9 mouse cellular contexts compared by ENCODE assay signal in genomic region chr6:124863658-124864298, GRCm38 (mm10). TPM values are rescaled to one million over a fixed set of nuclear protein-coding genes. Genes with fewer than 3 reads are reported as not detected.
DNase-seq lines count a peak whose midpoint lies in the region; ATAC-seq lines count a peak whose summit lies in the region.
"Had no signal": no experiment of that assay in that cellular context is flagged by ENCODE, and none has a peak within 500 bp of the region (broad histone marks: within the 10 kb centered on the region; RNA-seq: fewer than 3 reads in every experiment).

Gene Gpr162 (minus strand): TSS chr6:124863983.

- H3K9ac ChIP-seq in kidney, embryonic 14.5 days (ENCODE audit: low read depth, low read length): peak within 1 kb of the TSS; percentile 65
- peak within 1 kb of the TSS; percentile 92 for H3K9ac ChIP-seq in midbrain, embryonic 15.5 days

- no peak within 1 kb of the TSS for H3K27ac ChIP-seq in kidney, embryonic 14.5 days (ENCODE audit: low read depth, low read length)
- H3K27ac ChIP-seq in midbrain, embryonic 15.5 days: peak within 1 kb of the TSS; percentile 97

- H3K27me3 ChIP-seq in kidney, embryonic 14.5 days (ENCODE audit: control insufficient read depth, insufficient read depth, low read length): peaks cover 6% of the 10 kb centered on the region
- H3K27me3 ChIP-seq in midbrain, embryonic 15.5 days (replicated peaks): no peaks in the 10 kb centered on the region

- H3K4me1 ChIP-seq in kidney, embryonic 14.5 days (ENCODE audit: control insufficient read depth, insufficient read depth, low read length): peaks cover 21% of the 10 kb centered on the region
- H3K4me1 ChIP-seq in midbrain, embryonic 15.5 days: peaks cover 68% of the 10 kb centered on the region

- no peaks in the 10 kb centered on the region for H3K9me3 ChIP-seq in kidney, embryonic 14.5 days (ENCODE audit: control insufficient read depth, low read length)
- no peaks in the 10 kb centered on the region for H3K9me3 ChIP-seq in midbrain, embryonic 15.5 days

- under 1% methylated on average over 32 of the region's 43 CpGs for WGBS in kidney, embryonic 14.5 days
- 1% methylated on average over 28 of the region's 43 CpGs for WGBS in midbrain, embryonic 15.5 days

- ATAC-seq in common myeloid progenitor, adult 5-6 weeks (replicated peaks; ENCODE audit: low read depth, poor library complexity, severe bottlenecking): peak; percentile 64
- peak; percentile 54 for ATAC-seq in granulocyte monocyte progenitor cell, adult 5-6 weeks (replicated peaks; ENCODE audit: poor library complexity, severe bottlenecking)
- ATAC-seq in kidney, embryonic 14.5 days (ENCODE audit: low FRiP score, low TSS enrichment): peak; percentile 60
- peak; percentile 70 for ATAC-seq in midbrain, embryonic 15.5 days (replicated peaks)

- no peaks in the 10 kb centered on the region for H3K36me3 ChIP-seq in kidney, embryonic 14.5 days (ENCODE audit: control insufficient read depth, insufficient read depth, low read length)
- H3K36me3 ChIP-seq in midbrain, embryonic 15.5 days (replicated peaks): no peaks in the 10 kb centered on the region

- peak within 1 kb of the TSS; percentile 52 for H3K4me3 ChIP-seq in kidney, embryonic 14.5 days (ENCODE audit: low read length)
- peak within 1 kb of the TSS; percentile 81 for H3K4me3 ChIP-seq in midbrain, embryonic 15.5 days

- peak; percentile 72 for DNase-seq in gastrocnemius, postnatal 10 days
- DNase-seq in gastrocnemius, adult 18-20 months (ENCODE audit: low spot score): no peak
- DNase-seq in liver: peak; percentile 54
- DNase-seq in telencephalon, adult 2 months (ENCODE audit: low read depth, low spot score): peak; percentile 80

- peak within 1 kb of the TSS; percentile 90 for H3K4me2 ChIP-seq in kidney, embryonic 14.5 days (replicated peaks; ENCODE audit: low read depth, low read length)
- peak within 1 kb of the TSS; percentile 75 for H3K4me2 ChIP-seq in midbrain, embryonic 15.5 days

RNA-seq across cellular contexts. Expression of gene Gpr162, which starts in this region (rescaled TPM):
- 1 to 10 TPM in 1 of 2 experiments, under 1 TPM in 1; 0.38 to 1.1 TPM for total RNA-seq in gastrocnemius, postnatal 10 days (2021)
- under 1 TPM; 0.09 to 0.21 TPM for total RNA-seq in gastrocnemius, adult 18-20 months (2021)
- 0.24 and 0.32 TPM in 2 replicates for total RNA-seq in common myeloid progenitor, adult 5-6 weeks (2017)
- total RNA-seq in granulocyte monocyte progenitor cell, adult 5-6 weeks (2014; fragmentation: Nextera tagmentation): 2.0 TPM in 1 of 2 replicates, not detected in the other
- total RNA-seq in granulocyte monocyte progenitor cell, adult 5-6 weeks (2017): not detected in 2 replicates
- 0.55 and 1.1 TPM in 2 replicates for polyA plus RNA-seq in kidney, embryonic 14.5 days (2014; fragmentation: Nextera tagmentation; extraction: Ambion mirVana)
- polyA plus RNA-seq in midbrain, embryonic 15.5 days (2015; fragmentation: Nextera tagmentation; extraction: Ambion mirVana): 41.0 and 42.0 TPM in 2 replicates
- total RNA-seq: neutrophil, adult 5-6 weeks had no signal

Comparison
In these comparisons a context has a peak if more than half of its experiments do, and no peak if none do; other contexts are left out.
1. RNA of gene Gpr162 (polyA plus RNA-seq): 41.0 to 42.0 TPM in midbrain, embryonic 15.5 days; 0.55 to 1.1 TPM in kidney, embryonic 14.5 days; every median in the first group is over 10 times any median in the second.
2. Peak in ATAC-seq in common myeloid progenitor, adult 5-6 weeks; RNA of the gene not detected or under 1 TPM.
3. Peak in every context shown above with its lines, with median percentiles within 50 percentile points of each other: ATAC-seq.